In genomic region chr2:119198934-119199333, GRCm38 (mm10) we compare ENCODE assay signal across 27 mouse cellular contexts. TPM values are rescaled to one million over a fixed set of nuclear protein-coding genes. Genes with fewer than 3 reads are reported as not detected.
DNase-seq lines count a peak whose midpoint lies in the region; ATAC-seq and TF ChIP-seq lines count a peak whose summit lies in the region.
"Had no signal": no experiment of that assay in that cellular context is flagged by ENCODE, and none has a peak within 500 bp of the region (broad histone marks: within the 10 kb centered on the region; RNA-seq: fewer than 3 reads in every experiment).

No protein-coding gene starts in this region.

- H3K27me3 ChIP-seq in forebrain, embryonic 14.5 days (replicated peaks; ENCODE audit: control insufficient read depth, insufficient read depth, low read length), result no peaks in the 10 kb centered on the region
- H3K27me3 ChIP-seq in forebrain, embryonic 16.5 days (replicated peaks; ENCODE audit: control insufficient read depth, insufficient read depth, low read length), result no peaks in the 10 kb centered on the region
- H3K27me3 ChIP-seq in midbrain, embryonic 11.5 days (ENCODE audit: control insufficient read depth, insufficient read depth, low read length), result no peaks in the 10 kb centered on the region
- H3K27me3 ChIP-seq in midbrain, embryonic 10.5 days (ENCODE audit: low read depth, poor library complexity, severe bottlenecking), result no peaks in the 10 kb centered on the region
- no peaks in the 10 kb centered on the region for H3K27me3 ChIP-seq in limb, embryonic 12.5 days
- H3K27me3 ChIP-seq: embryonic facial prominence, embryonic 15.5 days; midbrain, embryonic 12.5 days had no signal

- no peak for TF ChIP-seq CTCF in left cerebral cortex, adult 2 months (IDR thresholded peaks at IDR 0.05)

- no peak overlapping the region for H3K9ac ChIP-seq in forebrain, embryonic 14.5 days (ENCODE audit: low read length)
- H3K9ac ChIP-seq in forebrain, embryonic 16.5 days (replicated peaks; ENCODE audit: low read depth, low read length), result no peak overlapping the region
- no peak overlapping the region for H3K9ac ChIP-seq in midbrain, embryonic 11.5 days (ENCODE audit: low read length)
- no peak overlapping the region for H3K9ac ChIP-seq in limb, embryonic 12.5 days (replicated peaks)
- H3K9ac ChIP-seq: embryonic facial prominence, embryonic 15.5 days; liver, postnatal 0 days; midbrain, embryonic 12.5 days had no signal

- 40% methylated on average over 3 of the region's 3 CpGs for WGBS in forebrain, embryonic 14.5 days
- WGBS in forebrain, embryonic 16.5 days, result 28% methylated on average over 3 of the region's 3 CpGs
- 46% methylated on average over 3 of the region's 3 CpGs for WGBS in midbrain, embryonic 11.5 days
- WGBS in midbrain, embryonic 10.5 days, result 54% methylated on average over 3 of the region's 3 CpGs
- WGBS in limb, embryonic 12.5 days, result 43% methylated on average over 3 of the region's 3 CpGs

- no peaks in the 10 kb centered on the region for H3K9me3 ChIP-seq in forebrain, embryonic 14.5 days (replicated peaks; ENCODE audit: control insufficient read depth, low read length)
- no peaks in the 10 kb centered on the region for H3K9me3 ChIP-seq in forebrain, embryonic 16.5 days (ENCODE audit: control insufficient read depth, low read length)
- no peaks in the 10 kb centered on the region for H3K9me3 ChIP-seq in midbrain, embryonic 11.5 days (ENCODE audit: control insufficient read depth, low read length)
- H3K9me3 ChIP-seq in midbrain, embryonic 10.5 days (replicated peaks), result no peaks in the 10 kb centered on the region
- H3K9me3 ChIP-seq in limb, embryonic 12.5 days, result no peaks in the 10 kb centered on the region
- H3K9me3 ChIP-seq: embryonic facial prominence, embryonic 15.5 days; heart, embryonic 10.5 days; midbrain, embryonic 12.5 days had no signal

- DNase-seq in forebrain, embryonic 14.5 days (ENCODE audit: low spot score), result peak; percentile 14
- peak; percentile 79 for DNase-seq in midbrain, embryonic 11.5 days (ENCODE audit: low spot score, missing footprints)
- DNase-seq in midbrain, embryonic 10.5 days (ENCODE audit: low spot score), result no peak
- no peak for DNase-seq in left cerebral cortex, adult 2 months (ENCODE audit: extremely low spot score in 1 of 2, low spot score in 2 of 2)
- DNase-seq in cerebellum, postnatal 36 days, result no peak
- DNase-seq: adrenal gland, postnatal 36 days; cerebellum, adult 18-20 months; cerebellum, postnatal 25 days; embryo, embryonic 11 days; heart, postnatal 4 days; liver, postnatal 0 days; thymus, adult 2 months; thymus, postnatal 4 days had no signal

- H3K36me3 ChIP-seq in forebrain, embryonic 14.5 days (ENCODE audit: control insufficient read depth, insufficient read depth, low read length), result no peaks in the 10 kb centered on the region
- H3K36me3 ChIP-seq in forebrain, embryonic 16.5 days (ENCODE audit: control insufficient read depth, insufficient read depth), result no peaks in the 10 kb centered on the region
- H3K36me3 ChIP-seq in midbrain, embryonic 11.5 days (ENCODE audit: control insufficient read depth, insufficient read depth, low read length), result no peaks in the 10 kb centered on the region
- no peaks in the 10 kb centered on the region for H3K36me3 ChIP-seq in midbrain, embryonic 10.5 days
- H3K36me3 ChIP-seq in limb, embryonic 12.5 days, result no peaks in the 10 kb centered on the region
- H3K36me3 ChIP-seq: embryonic facial prominence, embryonic 15.5 days; heart, embryonic 10.5 days; midbrain, embryonic 12.5 days had no signal

- intact Hi-C loops in left cerebral cortex, adult 2 months (cut with DNase I), result no loop called here

- ATAC-seq in forebrain, embryonic 14.5 days, result no peak
- ATAC-seq in forebrain, embryonic 16.5 days, result no peak
- ATAC-seq in midbrain, embryonic 11.5 days (ENCODE audit: low FRiP score), result no peak
- no peak for ATAC-seq in limb, embryonic 12.5 days (ENCODE audit: insufficient number of reproducible peaks, insufficient read depth, low FRiP score, low TSS enrichment, low read depth)
- ATAC-seq: intestine, postnatal 0 days; liver, postnatal 0 days had no signal

- H3K27ac ChIP-seq in forebrain, embryonic 14.5 days (ENCODE audit: low read depth, low read length), result no peak overlapping the region
- H3K27ac ChIP-seq in forebrain, embryonic 16.5 days (ENCODE audit: low read length), result no peak overlapping the region
- H3K27ac ChIP-seq in midbrain, embryonic 11.5 days (ENCODE audit: low read depth, low read length), result no peak overlapping the region
- no peak overlapping the region for H3K27ac ChIP-seq in midbrain, embryonic 10.5 days (replicated peaks)
- H3K27ac ChIP-seq in limb, embryonic 12.5 days, result peak overlapping the region; percentile 85
- no peak overlapping the region for H3K27ac ChIP-seq in left cerebral cortex, adult 2 months
- H3K27ac ChIP-seq: embryonic facial prominence, embryonic 15.5 days; heart, embryonic 10.5 days; layer of hippocampus, adult 2 months; macrophage; midbrain, embryonic 12.5 days had no signal

- no peak overlapping the region for H3K4me2 ChIP-seq in forebrain, embryonic 14.5 days (ENCODE audit: low read length)
- H3K4me2 ChIP-seq in forebrain, embryonic 16.5 days (ENCODE audit: low read length), result no peak overlapping the region
- no peak overlapping the region for H3K4me2 ChIP-seq in midbrain, embryonic 11.5 days
- no peak overlapping the region for H3K4me2 ChIP-seq in limb, embryonic 12.5 days
- H3K4me2 ChIP-seq: embryonic facial prominence, embryonic 15.5 days; liver, embryonic 11.5 days; midbrain, embryonic 12.5 days had no signal

- H3K4me1 ChIP-seq in forebrain, embryonic 14.5 days (ENCODE audit: control insufficient read depth, insufficient read depth, low read length), result no peaks in the 10 kb centered on the region
- H3K4me1 ChIP-seq in forebrain, embryonic 16.5 days (replicated peaks; ENCODE audit: control insufficient read depth, insufficient read depth, low read length), result peaks cover 9% of the 10 kb centered on the region; the same call in 1 of the 2 replicates
- H3K4me1 ChIP-seq in midbrain, embryonic 11.5 days (ENCODE audit: control insufficient read depth, insufficient read depth, low read length), result peaks cover 2% of the 10 kb centered on the region; the same call in 1 of the 2 replicates
- peaks cover 26% of the 10 kb centered on the region for H3K4me1 ChIP-seq in midbrain, embryonic 10.5 days
- peaks cover 45% of the 10 kb centered on the region for H3K4me1 ChIP-seq in limb, embryonic 12.5 days (replicated peaks)

- no peak overlapping the region for H3K4me3 ChIP-seq in forebrain, embryonic 14.5 days (ENCODE audit: low read depth, low read length)
- H3K4me3 ChIP-seq in forebrain, embryonic 16.5 days (replicated peaks; ENCODE audit: low read length), result no peak overlapping the region
- H3K4me3 ChIP-seq in midbrain, embryonic 11.5 days (ENCODE audit: low read depth, low read length), result no peak overlapping the region
- no peak overlapping the region for H3K4me3 ChIP-seq in midbrain, embryonic 10.5 days
- no peak overlapping the region for H3K4me3 ChIP-seq in limb, embryonic 12.5 days (replicated peaks)
- H3K4me3 ChIP-seq in left cerebral cortex, adult 2 months, result no peak overlapping the region
- H3K4me3 ChIP-seq: embryonic facial prominence, embryonic 15.5 days; heart, embryonic 10.5 days; layer of hippocampus, adult 2 months; midbrain, embryonic 12.5 days had no signal

RNA-seq across cellular contexts. Expression of gene Zfyve19, which starts 9.5 kb away (rescaled TPM):
- 62.8 and 67.6 TPM in 2 replicates for polyA plus RNA-seq in forebrain, embryonic 14.5 days (2014; fragmentation: Nextera tagmentation; extraction: Ambion mirVana)
- 66.2 and 66.9 TPM in 2 replicates for polyA plus RNA-seq in forebrain, embryonic 16.5 days (2015; fragmentation: Nextera tagmentation; extraction: Ambion mirVana)
- 44.2 and 48.9 TPM in 2 replicates for polyA plus RNA-seq in midbrain, embryonic 11.5 days (2014; fragmentation: Nextera tagmentation; extraction: Ambion mirVana)
- 56.1 and 57.4 TPM in 2 replicates for polyA plus RNA-seq in midbrain, embryonic 10.5 days (2016; fragmentation: Nextera tagmentation; extraction: Ambion mirVana)
- 52.5 and 56.7 TPM in 2 replicates for polyA plus RNA-seq in limb, embryonic 12.5 days (2016; fragmentation: Nextera tagmentation; extraction: Ambion mirVana)
- 10 to 100 TPM; 38.0 to 41.9 TPM for total RNA-seq in left cerebral cortex, adult 2 months (2021)

RNA-seq across cellular contexts. Expression of gene Dnajc17, which starts 9.7 kb away (rescaled TPM):
- polyA plus RNA-seq in forebrain, embryonic 14.5 days (2014; fragmentation: Nextera tagmentation; extraction: Ambion mirVana), result 24.6 and 29.0 TPM in 2 replicates
- polyA plus RNA-seq in forebrain, embryonic 16.5 days (2015; fragmentation: Nextera tagmentation; extraction: Ambion mirVana), result 21.3 and 24.6 TPM in 2 replicates
- polyA plus RNA-seq in midbrain, embryonic 11.5 days (2014; fragmentation: Nextera tagmentation; extraction: Ambion mirVana), result 22.5 and 25.6 TPM in 2 replicates
- 24.5 and 26.2 TPM in 2 replicates for polyA plus RNA-seq in midbrain, embryonic 10.5 days (2016; fragmentation: Nextera tagmentation; extraction: Ambion mirVana)
- polyA plus RNA-seq in limb, embryonic 12.5 days (2016; fragmentation: Nextera tagmentation; extraction: Ambion mirVana), result 29.2 and 29.6 TPM in 2 replicates
- 10 to 100 TPM; 15.5 to 19.3 TPM for total RNA-seq in left cerebral cortex, adult 2 months (2021)

RNA-seq across cellular contexts. Expression of gene Gm14137, which starts 24.6 kb away (rescaled TPM):
- polyA plus RNA-seq in forebrain, embryonic 14.5 days (2014; fragmentation: Nextera tagmentation; extraction: Ambion mirVana), result 0.31 and 0.48 TPM in 2 replicates
- 1.1 and 1.3 TPM in 2 replicates for polyA plus RNA-seq in forebrain, embryonic 16.5 days (2015; fragmentation: Nextera tagmentation; extraction: Ambion mirVana)
- polyA plus RNA-seq in midbrain, embryonic 11.5 days (2014; fragmentation: Nextera tagmentation; extraction: Ambion mirVana), result 0.15 and 0.20 TPM in 2 replicates
- 0.72 and 1.1 TPM in 2 replicates for polyA plus RNA-seq in midbrain, embryonic 10.5 days (2016; fragmentation: Nextera tagmentation; extraction: Ambion mirVana)
- polyA plus RNA-seq in limb, embryonic 12.5 days (2016; fragmentation: Nextera tagmentation; extraction: Ambion mirVana), result 0.44 and 0.65 TPM in 2 replicates
- not detected for total RNA-seq in left cerebral cortex, adult 2 months (2021)
- total RNA-seq: gastrocnemius, adult 8-10 months; granulocyte monocyte progenitor cell, adult 5-6 weeks; heart, postnatal 4 days; layer of hippocampus, adult 2 months; layer of hippocampus, postnatal 25 days; left cerebral cortex, postnatal 10 days had no signal
- polyA plus RNA-seq: macrophage had no signal

RNA-seq across cellular contexts. Expression of gene Ppp1r14d, which starts 30.8 kb away (rescaled TPM):
- polyA plus RNA-seq in forebrain, embryonic 14.5 days (2014; fragmentation: Nextera tagmentation; extraction: Ambion mirVana), result not detected in 2 replicates
- polyA plus RNA-seq in forebrain, embryonic 16.5 days (2015; fragmentation: Nextera tagmentation; extraction: Ambion mirVana), result not detected in 2 replicates
- polyA plus RNA-seq in midbrain, embryonic 11.5 days (2014; fragmentation: Nextera tagmentation; extraction: Ambion mirVana), result 0.21 TPM in 1 of 2 replicates, not detected in the other
- not detected in 2 replicates for polyA plus RNA-seq in midbrain, embryonic 10.5 days (2016; fragmentation: Nextera tagmentation; extraction: Ambion mirVana)
- not detected in 2 replicates for polyA plus RNA-seq in limb, embryonic 12.5 days (2016; fragmentation: Nextera tagmentation; extraction: Ambion mirVana)
- not detected for total RNA-seq in left cerebral cortex, adult 2 months (2021)
- total RNA-seq: adrenal gland, postnatal 36 days; gastrocnemius, adult 8-10 months; granulocyte monocyte progenitor cell, adult 5-6 weeks; heart, postnatal 4 days; layer of hippocampus, adult 2 months; layer of hippocampus, postnatal 25 days; left cerebral cortex, postnatal 10 days had no signal
- polyA plus RNA-seq: liver, embryonic 11.5 days; liver, postnatal 0 days; macrophage; midbrain, embryonic 12.5 days; neural tube, embryonic 14.5 days had no signal

RNA-seq across cellular contexts. Expression of gene Gchfr, which starts 31.4 kb away (rescaled TPM):
- 1.7 and 2.5 TPM in 2 replicates for polyA plus RNA-seq in forebrain, embryonic 14.5 days (2014; fragmentation: Nextera tagmentation; extraction: Ambion mirVana)
- 0.47 and 0.55 TPM in 2 replicates for polyA plus RNA-seq in forebrain, embryonic 16.5 days (2015; fragmentation: Nextera tagmentation; extraction: Ambion mirVana)
- 1.5 and 2.5 TPM in 2 replicates for polyA plus RNA-seq in midbrain, embryonic 11.5 days (2014; fragmentation: Nextera tagmentation; extraction: Ambion mirVana)
- polyA plus RNA-seq in midbrain, embryonic 10.5 days (2016; fragmentation: Nextera tagmentation; extraction: Ambion mirVana), result 2.7 and 3.2 TPM in 2 replicates
- 5.0 and 6.7 TPM in 2 replicates for polyA plus RNA-seq in limb, embryonic 12.5 days (2016; fragmentation: Nextera tagmentation; extraction: Ambion mirVana)
- not detected for total RNA-seq in left cerebral cortex, adult 2 months (2021)
- total RNA-seq: gastrocnemius, adult 8-10 months; granulocyte monocyte progenitor cell, adult 5-6 weeks; layer of hippocampus, adult 2 months; layer of hippocampus, postnatal 25 days had no signal
- polyA plus RNA-seq: macrophage had no signal

Comparison
In these comparisons a context has a peak if more than half of its experiments do, and no peak if none do; other contexts are left out.
1. DNase-seq: peak in forebrain, embryonic 14.5 days (single experiment) and midbrain, embryonic 11.5 days (single experiment); none in midbrain, embryonic 10.5 days (single experiment), left cerebral cortex, adult 2 months (0 of 2) and cerebellum, postnatal 36 days (0 of 2).